8 mouse cellular contexts compared by ENCODE assay signal in genomic region chr4:134880041-134880440, GRCm38 (mm10). TPM values are rescaled to one million over a fixed set of nuclear protein-coding genes. Genes with fewer than 3 reads are reported as not detected.
DNase-seq lines count a peak whose midpoint lies in the region; ATAC-seq and TF ChIP-seq lines count a peak whose summit lies in the region.

No protein-coding gene starts in this region.

- WGBS in forebrain, embryonic 10.5 days, result 28% methylated on average over 6 of the region's 6 CpGs
- WGBS in kidney, postnatal 0 days, result 42% methylated on average over 6 of the region's 6 CpGs
- WGBS in midbrain, embryonic 15.5 days, result 34% methylated on average over 6 of the region's 6 CpGs

- TF ChIP-seq CTCF in kidney, postnatal 0 days (IDR thresholded peaks at IDR 0.05; ENCODE audit: low read depth), result peak; percentile 57; the same call in 1 of the 2 replicates

- peak overlapping the region; percentile 51; the same call in 1 of the 2 replicates for H3K27ac ChIP-seq in forebrain, embryonic 10.5 days
- H3K27ac ChIP-seq in kidney, postnatal 0 days, result no peak overlapping the region
- H3K27ac ChIP-seq in midbrain, embryonic 15.5 days, result no peak overlapping the region

- peak overlapping the region; percentile 50 for H3K4me3 ChIP-seq in forebrain, embryonic 10.5 days
- peak overlapping the region; percentile 10; the same call in 1 of the 2 replicates for H3K4me3 ChIP-seq in kidney, postnatal 0 days (replicated peaks; ENCODE audit: low read depth, low read length)
- H3K4me3 ChIP-seq in midbrain, embryonic 15.5 days, result peak overlapping the region; percentile 30; the same call in 1 of the 2 replicates

- no peak for ATAC-seq in kidney, postnatal 0 days (replicated peaks; ENCODE audit: low FRiP score, low read depth)
- 0 out of 2 replicates have a peak, but pooled peaks have one; percentile 11 for ATAC-seq in midbrain, embryonic 15.5 days (replicated peaks)

- H3K4me2 ChIP-seq in kidney, postnatal 0 days (ENCODE audit: low read length), result peak overlapping the region; percentile 52
- peak overlapping the region; percentile 56 for H3K4me2 ChIP-seq in midbrain, embryonic 15.5 days

- H3K27me3 ChIP-seq in forebrain, embryonic 10.5 days (ENCODE audit: poor library complexity, severe bottlenecking), result no peaks in the 10 kb centered on the region
- H3K27me3 ChIP-seq in kidney, postnatal 0 days (ENCODE audit: insufficient read depth, low read length), result no peaks in the 10 kb centered on the region
- no peaks in the 10 kb centered on the region for H3K27me3 ChIP-seq in midbrain, embryonic 15.5 days (replicated peaks)

- H3K36me3 ChIP-seq in forebrain, embryonic 10.5 days (replicated peaks), result no peaks in the 10 kb centered on the region
- H3K36me3 ChIP-seq in kidney, postnatal 0 days (ENCODE audit: insufficient read depth, low read length), result no peaks in the 10 kb centered on the region
- no peaks in the 10 kb centered on the region for H3K36me3 ChIP-seq in midbrain, embryonic 15.5 days (replicated peaks)

- peaks cover 15% of the 10 kb centered on the region for H3K4me1 ChIP-seq in forebrain, embryonic 10.5 days
- no peaks in the 10 kb centered on the region for H3K4me1 ChIP-seq in kidney, postnatal 0 days (replicated peaks; ENCODE audit: insufficient read depth, low read length)
- peaks cover 7% of the 10 kb centered on the region for H3K4me1 ChIP-seq in midbrain, embryonic 15.5 days

- no peak overlapping the region for H3K9ac ChIP-seq in kidney, postnatal 0 days (ENCODE audit: low read depth, low read length)
- no peak overlapping the region for H3K9ac ChIP-seq in midbrain, embryonic 15.5 days

- H3K9me3 ChIP-seq in forebrain, embryonic 10.5 days, result no peaks in the 10 kb centered on the region
- H3K9me3 ChIP-seq in kidney, postnatal 0 days (replicated peaks; ENCODE audit: low read length), result no peaks in the 10 kb centered on the region
- H3K9me3 ChIP-seq in midbrain, embryonic 15.5 days, result no peaks in the 10 kb centered on the region

- peak; percentile 44 to 50 for DNase-seq in adrenal gland, postnatal 36 days
- no peak for DNase-seq in adrenal gland, adult 8-10 months
- peak; percentile 60 to 62 for DNase-seq in B cell, adult 2 months
- no peak for DNase-seq in forebrain, embryonic 10.5 days (ENCODE audit: extremely low spot score, low spot score)
- DNase-seq in kidney, postnatal 0 days (ENCODE audit: low spot score), result no peak
- DNase-seq in ovary, postnatal 36 days (ENCODE audit: low spot score), result no peak
- DNase-seq in layer of hippocampus, postnatal 36 days, result no peak

RNA-seq across cellular contexts. Expression of gene Rhd, which starts 15.7 kb away (rescaled TPM):
- under 1 TPM in 1 of 2 experiments, not detected in 1; 0.89 TPM for total RNA-seq in adrenal gland, postnatal 36 days (2021)
- total RNA-seq in adrenal gland, adult 8-10 months (2022), result 1 to 10 TPM in 1 of 4 experiments, under 1 TPM in 1, not detected in 2; 0.84 to 1.1 TPM
- 10.6 and 14.5 TPM in 2 replicates for polyA plus RNA-seq in forebrain, embryonic 10.5 days (2016; fragmentation: Nextera tagmentation; extraction: Ambion mirVana)
- 0.32 and 0.40 TPM in 2 replicates for polyA plus RNA-seq in kidney, postnatal 0 days (2015; fragmentation: Nextera tagmentation; extraction: Ambion mirVana)
- polyA plus RNA-seq in midbrain, embryonic 15.5 days (2015; fragmentation: Nextera tagmentation; extraction: Ambion mirVana), result 0.98 and 1.1 TPM in 2 replicates
- not detected for total RNA-seq in layer of hippocampus, postnatal 36 days (2021)

RNA-seq across cellular contexts. Expression of gene Maco1, which starts 26.9 kb away (rescaled TPM):
- 10 to 100 TPM; 37.3 to 39.0 TPM for total RNA-seq in adrenal gland, postnatal 36 days (2021)
- total RNA-seq in adrenal gland, adult 8-10 months (2022), result 10 to 100 TPM; 36.2 to 51.0 (median 47.8) TPM
- 33.0 and 35.0 TPM in 2 replicates for polyA plus RNA-seq in forebrain, embryonic 10.5 days (2016; fragmentation: Nextera tagmentation; extraction: Ambion mirVana)
- polyA plus RNA-seq in kidney, postnatal 0 days (2015; fragmentation: Nextera tagmentation; extraction: Ambion mirVana), result 31.2 and 32.4 TPM in 2 replicates
- 97.2 and 106 TPM in 2 replicates for polyA plus RNA-seq in midbrain, embryonic 15.5 days (2015; fragmentation: Nextera tagmentation; extraction: Ambion mirVana)
- 10 to 100 TPM; 43.2 to 44.8 TPM for total RNA-seq in layer of hippocampus, postnatal 36 days (2021)

RNA-seq across cellular contexts. Expression of gene Tmem50a, which starts 34.8 kb away (rescaled TPM):
- 100 to 1,000 TPM; 229 to 405 TPM for total RNA-seq in adrenal gland, postnatal 36 days (2021)
- 100 to 1,000 TPM; 200 to 410 (median 314) TPM for total RNA-seq in adrenal gland, adult 8-10 months (2022)
- 107 and 112 TPM in 2 replicates for polyA plus RNA-seq in forebrain, embryonic 10.5 days (2016; fragmentation: Nextera tagmentation; extraction: Ambion mirVana)
- 169 and 188 TPM in 2 replicates for polyA plus RNA-seq in kidney, postnatal 0 days (2015; fragmentation: Nextera tagmentation; extraction: Ambion mirVana)
- polyA plus RNA-seq in midbrain, embryonic 15.5 days (2015; fragmentation: Nextera tagmentation; extraction: Ambion mirVana), result 203 and 218 TPM in 2 replicates
- 100 to 1,000 TPM; 103 to 115 TPM for total RNA-seq in layer of hippocampus, postnatal 36 days (2021)

RNA-seq across cellular contexts. Expression of gene Rsrp1, which starts 43.4 kb away (rescaled TPM):
- total RNA-seq in adrenal gland, postnatal 36 days (2021), result 100 to 1,000 TPM; 378 to 436 TPM
- 100 to 1,000 TPM; 450 to 493 (median 461) TPM for total RNA-seq in adrenal gland, adult 8-10 months (2022)
- 278 and 295 TPM in 2 replicates for polyA plus RNA-seq in forebrain, embryonic 10.5 days (2016; fragmentation: Nextera tagmentation; extraction: Ambion mirVana)
- polyA plus RNA-seq in kidney, postnatal 0 days (2015; fragmentation: Nextera tagmentation; extraction: Ambion mirVana), result 375 and 409 TPM in 2 replicates
- 559 and 566 TPM in 2 replicates for polyA plus RNA-seq in midbrain, embryonic 15.5 days (2015; fragmentation: Nextera tagmentation; extraction: Ambion mirVana)
- total RNA-seq in layer of hippocampus, postnatal 36 days (2021), result 100 to 1,000 TPM; 238 to 257 TPM

RNA-seq across cellular contexts. Expression of gene Syf2, which starts 50.7 kb away (rescaled TPM):
- total RNA-seq in adrenal gland, postnatal 36 days (2021), result 100 to 1,000 TPM in 1 of 2 experiments, 10 to 100 TPM in 1; 84.2 to 102 TPM
- 100 to 1,000 TPM in 1 of 4 experiments, 10 to 100 TPM in 3; 80.6 to 102 (median 92.5) TPM for total RNA-seq in adrenal gland, adult 8-10 months (2022)
- 64.4 and 65.9 TPM in 2 replicates for polyA plus RNA-seq in forebrain, embryonic 10.5 days (2016; fragmentation: Nextera tagmentation; extraction: Ambion mirVana)
- 115 and 120 TPM in 2 replicates for polyA plus RNA-seq in kidney, postnatal 0 days (2015; fragmentation: Nextera tagmentation; extraction: Ambion mirVana)
- polyA plus RNA-seq in midbrain, embryonic 15.5 days (2015; fragmentation: Nextera tagmentation; extraction: Ambion mirVana), result 58.6 and 60.5 TPM in 2 replicates
- total RNA-seq in layer of hippocampus, postnatal 36 days (2021), result 10 to 100 TPM; 48.1 to 51.9 TPM

Comparison
In these comparisons a context has a peak if more than half of its experiments do, and no peak if none do; other contexts are left out.
1. DNase-seq: peak in adrenal gland, postnatal 36 days (2 of 2) and B cell, adult 2 months (2 of 2); none in adrenal gland, adult 8-10 months (single experiment), forebrain, embryonic 10.5 days (single experiment), kidney, postnatal 0 days (single experiment), ovary, postnatal 36 days (single experiment) and layer of hippocampus, postnatal 36 days (0 of 2).
2. Peak in every context shown above with its lines, with median percentiles within 50 percentile points of each other: H3K4me3 ChIP-seq.